Mouse (Mus musculus) C2C12 (cell line): ENCODE data around the gene Nom1. TPM values are rescaled to one million over a fixed set of nuclear protein-coding genes. Genes with fewer than 3 reads are reported as not detected.

Source experiments
- H3K27me3 ChIP-seq: one replicate; pipeline ENCODE4 v1.6.1; 2011; ENCODE audit not compliant: control insufficient read depth, insufficient read depth, insufficient read length
- H3K36me3 ChIP-seq: one replicate; pipeline ENCODE4 v1.6.1; 2011; ENCODE audit not compliant: control insufficient read depth, insufficient read depth
- H3K4me3 ChIP-seq: one replicate; pipeline ENCODE4 v1.5.1; 2011; ENCODE audit warnings: mild to moderate bottlenecking, control low read depth; ENCODE audit not compliant: poor library complexity, insufficient read depth, severe bottlenecking
- H3K79me2 ChIP-seq: one replicate; pipeline ENCODE4 v1.6.1; 2011; ENCODE audit not compliant: control insufficient read depth, insufficient read depth
- H3K79me3 ChIP-seq: one replicate; pipeline ENCODE4 v1.6.1; 2011; ENCODE audit warnings: low read depth, control low read depth
- H3ac ChIP-seq: one replicate; pipeline ENCODE3; 2011; ENCODE audit warnings: low read depth; ENCODE audit not compliant: control insufficient read depth, insufficient read length
- CEBPB ChIP-seq: IDR thresholded peaks from one replicate; pipeline ENCODE4 v1.6.1; 2011; ENCODE audit warnings: low read depth, mild to moderate bottlenecking, control low read depth, moderate library complexity
- CTCF ChIP-seq: IDR thresholded peaks from one replicate; pipeline ENCODE4 v1.5.1; 2011; ENCODE audit not compliant: control insufficient read depth, insufficient read depth, insufficient read length
- FOSL1 ChIP-seq: IDR thresholded peaks from one replicate; pipeline ENCODE4 v1.8.0; 2011; ENCODE audit warnings: mild to moderate bottlenecking, low read length; ENCODE audit not compliant: poor library complexity, insufficient read depth, severe bottlenecking
- MAX ChIP-seq: IDR thresholded peaks from one replicate; pipeline ENCODE4 v1.6.1; 2011; ENCODE audit warnings: mild to moderate bottlenecking, control low read depth
- MYOD1 ChIP-seq: IDR thresholded peaks from one replicate; pipeline ENCODE4 v1.6.1; 2011; ENCODE audit warnings: low read depth; ENCODE audit not compliant: control insufficient read depth, insufficient read length
- MYOG ChIP-seq: IDR thresholded peaks from one replicate; pipeline ENCODE4 v1.6.1; 2011; ENCODE audit not compliant: control insufficient read depth, insufficient read length; ENCODE audit errors: extremely low read depth
- USF1 ChIP-seq: IDR thresholded peaks from one replicate; pipeline ENCODE4 v1.6.1; 2011; ENCODE audit warnings: low read depth, mild to moderate bottlenecking, control low read depth, moderate library complexity
- long read RNA-seq, 2 experiments: library from polyadenylated mRNA; unstranded; transcript quantifications; one replicate each; pipeline ENCODE4 v2.0.0; 2019 to 2020
- polyA plus RNA-seq: library from polyadenylated mRNA; unstranded; fragments of >200 nt; fragmentation: generic; extraction: Trizol; gene quantifications from one replicate; pipeline ENCODE4 v1.2.1, GENCODE M21; 2012; ENCODE audit warnings: missing spikeins

The Nom1 gene
- polyA plus RNA-seq = 13.5 TPM
- long read RNA-seq, experiment 1, full-length matches to known transcripts = 8 of 17 reads
- long read RNA-seq, experiment 1, partial matches to known transcripts = 7 of 17 reads
- long read RNA-seq, experiment 1, other reads (novel, unspliced or antisense) = 2 of 17 reads
- long read RNA-seq, experiment 2, full-length matches to known transcripts = 226 of 250 reads
- long read RNA-seq, experiment 2, partial matches to known transcripts = 2 of 250 reads
- long read RNA-seq, experiment 2, other reads (novel, unspliced or antisense) = 22 of 250 reads

- Histone ChIP-seq H3K36me3 (peaks cover 37% of the 10 kb centered on the region), H3K27me3 (no peaks in the 10 kb centered on the region), H3K4me3 (peak within 1 kb of the TSS; percentile 68), H3K79me3 (peaks cover 29% of the 10 kb centered on the region), H3ac (peak within 1 kb of the TSS; percentile 91), H3K79me2 (peaks cover 43% of the 10 kb centered on the region)
- TF ChIP-seq MAX (peak; percentile 83), MYOG (no peak)
Measured at GRCm38 (mm10) chr5:29434228-29434871, at the start of gene Nom1. Gene Nom1, plus strand, starts transcription at chr5:29434664.

- no peaks in the 10 kb centered on the region for H3K79me2 ChIP-seq
- TF ChIP-seq FOSL1 = no peak
- no peak for TF ChIP-seq MYOD1
- TF ChIP-seq MYOG = no peak
- TF ChIP-seq CTCF = no peak
- no peak for TF ChIP-seq CEBPB
- no peak for TF ChIP-seq USF1
- no peak for TF ChIP-seq MAX
- H3K36me3 ChIP-seq = no peaks in the 10 kb centered on the region
- H3K4me3 ChIP-seq = no peak overlapping the region
- no peak overlapping the region for H3ac ChIP-seq
- H3K79me3 ChIP-seq = no peaks in the 10 kb centered on the region
- peaks cover 5% of the 10 kb centered on the region for H3K27me3 ChIP-seq
Measured at GRCm38 (mm10) chr5:29387591-29387990, 46.9 kb upstream of the Nom1 start.

- H3K27me3 ChIP-seq = peaks cover 5% of the 10 kb centered on the region
- no peaks in the 10 kb centered on the region for H3K79me2 ChIP-seq
- no peaks in the 10 kb centered on the region for H3K36me3 ChIP-seq
- no peak overlapping the region for H3ac ChIP-seq
- H3K4me3 ChIP-seq = no peak overlapping the region
- H3K79me3 ChIP-seq = no peaks in the 10 kb centered on the region
- TF ChIP-seq MAX (no peak), FOSL1 (no peak), MYOG (no peak), CEBPB (peak; percentile 39)
Measured at GRCm38 (mm10) chr5:29388181-29388943, 46.1 kb upstream of the Nom1 start.

- Histone ChIP-seq H3ac (no peak overlapping the region), H3K79me3 (no peaks in the 10 kb centered on the region), H3K27me3 (peaks cover 4% of the 10 kb centered on the region), H3K36me3 (no peaks in the 10 kb centered on the region), H3K79me2 (no peaks in the 10 kb centered on the region), H3K4me3 (no peak overlapping the region)
- no peak for TF ChIP-seq FOSL1
- peak; percentile 76 for TF ChIP-seq CTCF
- no peak for TF ChIP-seq MYOD1
- no peak for TF ChIP-seq USF1
- no peak for TF ChIP-seq MYOG
Measured at GRCm38 (mm10) chr5:29388944-29389765, 45.3 kb upstream of the Nom1 start.

- Histone ChIP-seq H3K36me3 (no peaks in the 10 kb centered on the region), H3K79me2 (no peaks in the 10 kb centered on the region), H3K27me3 (peaks cover 3% of the 10 kb centered on the region), H3K79me3 (no peaks in the 10 kb centered on the region), H3ac (no peak overlapping the region), H3K4me3 (no peak overlapping the region)
- no peak for TF ChIP-seq USF1
- TF ChIP-seq CTCF = no peak
- no peak for TF ChIP-seq MYOG
- no peak for TF ChIP-seq FOSL1
- TF ChIP-seq MAX = no peak
- no peak for TF ChIP-seq MYOD1
- TF ChIP-seq CEBPB = no peak
Measured at GRCm38 (mm10) chr5:29398427-29398826, 36.0 kb upstream of the Nom1 start.
